Comparison of ENCODE assay signal across 7 mouse cellular contexts in the genomic region with DNA sequence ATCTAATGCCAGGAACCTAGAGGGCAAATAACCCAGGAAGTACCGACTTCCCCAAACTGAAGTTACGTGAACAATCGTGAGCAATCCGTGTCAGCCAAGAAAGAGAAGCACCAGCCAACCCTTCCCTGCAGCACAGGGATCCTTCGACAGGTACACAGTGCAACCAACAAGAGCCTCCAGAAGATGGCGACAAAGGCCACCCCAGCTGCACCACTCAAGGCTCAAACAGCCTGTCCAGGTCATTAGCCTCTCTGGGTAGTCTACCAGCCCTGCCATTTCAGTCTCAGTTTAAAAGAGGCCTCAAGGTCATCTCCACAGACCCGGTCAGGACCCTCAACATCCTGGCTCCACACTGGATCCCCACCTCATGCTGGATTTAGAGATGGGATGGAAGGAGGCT. TPM values are rescaled to one million over a fixed set of nuclear protein-coding genes. Genes with fewer than 3 reads are reported as not detected.
A peak's percentile ranks its signal among the peaks of the same experiment; 100 is the strongest.
DNase-seq lines count a peak whose midpoint lies in the region; ATAC-seq and TF ChIP-seq lines count a peak whose summit lies in the region.

No protein-coding gene starts in this region.

- in situ Hi-C loops in Patski (cut with MboI; ENCODE audit: low pct_unique_long_range_greater_than_20kb), result loop anchor here (5.0 kb wide), 2 partner anchors 35 to 85 kb away; partner anchors contain the start of gene Smyd2

- DNase-seq in Patski (ENCODE audit: low read depth, low spot score), result no peak
- DNase-seq in c-Kit-positive CD71-positive TER-119-positive erythroid progenitor cells, embryonic 14.5 days (ENCODE audit: low spot score), result peak; percentile 57
- DNase-seq in hindbrain, embryonic 10.5 days (ENCODE audit: low spot score), result peak; percentile 77
- DNase-seq in layer of hippocampus, postnatal 14 days (ENCODE audit: low spot score in 2 of 2), result peak; percentile 50 to 60
- peak; percentile 60 for DNase-seq in right cerebral cortex, postnatal 25 days

- CTCF ChIA-PET in Patski (lab: Charles Lee), result interaction anchor here (0.7 to 2.5 kb wide), 14 partner anchors 10 to 181 kb away, joined by 3 to 13 read pairs (median 4); partner anchors contain the start of gene Smyd2

- peak; percentile 82 for ATAC-seq in Patski
- peak; percentile 79 for ATAC-seq in forebrain, embryonic 13.5 days
- ATAC-seq in megakaryocyte, adult 5-6 weeks (ENCODE audit: poor library complexity, severe bottlenecking), result peak; percentile 82

- H3K9ac ChIP-seq in forebrain, embryonic 13.5 days, result no peak overlapping the region

- no peak for TF ChIP-seq CTCF in Patski (IDR thresholded peaks at IDR 0.05)

- H3K4me2 ChIP-seq in forebrain, embryonic 13.5 days, result no peak overlapping the region

- H3K36me3 ChIP-seq in forebrain, embryonic 13.5 days (ENCODE audit: poor library complexity, severe bottlenecking), result no peaks in the 10 kb centered on the region
- peaks cover 23% of the 10 kb centered on the region for H3K36me3 ChIP-seq in hindbrain, embryonic 10.5 days

- no peak overlapping the region for H3K4me3 ChIP-seq in forebrain, embryonic 13.5 days
- H3K4me3 ChIP-seq in hindbrain, embryonic 10.5 days, result no peak overlapping the region

- POLR2A ChIA-PET in Patski (lab: Charles Lee), result interaction anchor here (1.7 kb wide), 1 partner anchor 10 kb away, joined by 5 read pairs; no protein-coding TSS in a partner anchor

- H3K27ac ChIP-seq in forebrain, embryonic 13.5 days, result no peak overlapping the region
- no peak overlapping the region for H3K27ac ChIP-seq in hindbrain, embryonic 10.5 days

- 27% methylated on average over 7 of the region's 7 CpGs for WGBS in forebrain, embryonic 13.5 days
- WGBS in hindbrain, embryonic 10.5 days, result 36% methylated on average over 7 of the region's 7 CpGs

- no peaks in the 10 kb centered on the region for H3K27me3 ChIP-seq in Patski
- peaks cover 4% of the 10 kb centered on the region; the same call in 1 of the 2 replicates for H3K27me3 ChIP-seq in forebrain, embryonic 13.5 days
- H3K27me3 ChIP-seq in hindbrain, embryonic 10.5 days (ENCODE audit: insufficient read depth, poor library complexity, severe bottlenecking), result no peaks in the 10 kb centered on the region

- H3K4me1 ChIP-seq in forebrain, embryonic 13.5 days, result peaks cover 7% of the 10 kb centered on the region
- H3K4me1 ChIP-seq in hindbrain, embryonic 10.5 days (replicated peaks), result peaks cover 47% of the 10 kb centered on the region

- H3K9me3 ChIP-seq in forebrain, embryonic 13.5 days (replicated peaks), result no peaks in the 10 kb centered on the region
- no peaks in the 10 kb centered on the region for H3K9me3 ChIP-seq in hindbrain, embryonic 10.5 days

RNA-seq across cellular contexts. Expression of gene Smyd2, which starts 34.6 kb away (rescaled TPM):
- 113 TPM for polyA plus RNA-seq in Patski (2021)
- polyA plus RNA-seq in forebrain, embryonic 13.5 days (2015; fragmentation: Nextera tagmentation; extraction: Ambion mirVana), result 41.9 and 44.9 TPM in 2 replicates
- polyA plus RNA-seq in hindbrain, embryonic 10.5 days (2016; fragmentation: Nextera tagmentation; extraction: Ambion mirVana), result 59.7 and 66.7 TPM in 2 replicates
- 10 to 100 TPM; 82.9 to 89.5 TPM for total RNA-seq in layer of hippocampus, postnatal 14 days (2021)
- 16.7 and 18.6 TPM in 2 replicates for total RNA-seq in megakaryocyte, adult 5-6 weeks (2015)
- 19.2 and 26.3 TPM in 2 replicates for total RNA-seq in megakaryocyte, adult 5-6 weeks (2017)
